Mouse (Mus musculus): ENCODE data around the gene Srsf3.
"Not testable (repeated sequence)": the region's sequence is repeated elsewhere in the genome, so short reads cannot be mapped to it uniquely, and the experiment has no call there.

Gene Srsf3

DNA sequence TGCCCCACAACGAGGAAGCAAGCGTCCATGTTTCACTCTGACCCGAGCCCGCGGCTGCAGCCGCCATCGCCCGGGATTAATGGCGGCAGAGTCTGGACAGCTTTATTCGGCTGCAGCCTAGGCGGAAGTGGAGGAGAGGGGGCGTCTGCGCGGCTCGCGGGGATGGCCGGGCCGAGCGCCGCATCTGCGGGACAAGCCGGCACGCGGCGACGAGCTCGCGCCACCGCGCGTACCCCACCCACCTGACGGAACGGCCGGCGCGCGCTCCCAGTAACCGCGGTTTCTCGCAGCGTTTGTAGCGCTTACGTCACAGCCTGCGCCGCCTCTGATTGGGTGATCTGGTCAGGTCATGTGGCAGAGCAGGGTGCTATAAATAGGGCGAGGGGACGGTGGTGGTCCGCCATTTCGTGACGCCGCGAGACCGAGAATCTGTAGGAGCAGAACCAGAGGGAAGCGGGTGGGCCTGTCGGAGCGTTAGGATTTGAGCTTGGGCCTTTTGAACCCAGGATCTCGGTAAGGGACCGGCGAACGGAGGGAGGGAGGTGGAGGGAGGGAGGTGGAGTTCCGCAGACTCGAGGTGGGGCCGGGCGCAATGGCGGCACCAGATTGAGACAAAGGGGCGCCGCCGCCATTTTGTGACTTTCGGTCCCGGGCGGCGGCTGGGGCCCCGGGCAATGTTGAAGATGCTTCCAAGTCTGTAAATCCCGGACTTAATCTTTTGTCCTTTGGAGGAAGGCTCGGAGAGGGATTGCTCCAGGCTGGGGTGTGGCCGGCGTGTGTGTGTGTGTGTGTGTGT lies at the start of gene Srsf3:
Gene Srsf3 (plus strand): TSS at position 355 of the 796 bp plus-strand sequence.
- DNase-seq (ENCODE audit: low read depth, low spot score), result peak; percentile 99

DNA sequence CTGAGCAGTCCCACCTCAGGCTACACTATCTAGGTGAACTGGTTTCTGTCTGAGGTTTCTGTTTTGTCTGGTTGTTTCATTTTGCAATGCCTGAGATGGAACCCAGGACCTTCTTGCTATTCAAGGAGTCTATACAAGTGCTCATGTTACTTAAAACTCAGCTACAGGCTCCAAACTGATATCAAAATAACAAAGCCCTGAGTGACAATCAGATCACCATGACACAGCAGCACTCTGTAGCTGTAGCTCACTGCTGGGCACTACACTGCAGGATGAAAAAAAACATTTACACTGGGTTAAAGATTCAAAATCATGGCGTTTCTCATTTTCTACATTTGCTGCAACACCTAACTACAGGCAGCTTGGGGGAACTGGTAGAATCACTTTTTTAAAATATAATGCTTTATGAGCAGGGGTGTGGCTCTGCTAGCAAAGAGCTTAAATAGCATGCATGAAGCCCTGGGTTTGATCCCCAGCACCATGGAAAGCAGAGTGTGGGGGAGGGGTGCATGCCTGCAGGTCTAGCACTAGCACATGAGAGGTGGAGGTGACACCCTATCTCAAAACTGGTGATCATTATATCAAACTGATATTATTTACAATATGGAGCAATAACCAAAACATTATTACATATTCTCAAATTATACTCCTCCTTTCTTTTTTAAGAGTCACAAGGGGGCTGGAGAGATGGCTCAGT lies 47.6 kb upstream of the Srsf3 start:
- no peak for DNase-seq (ENCODE audit: low read depth, low spot score)

DNA sequence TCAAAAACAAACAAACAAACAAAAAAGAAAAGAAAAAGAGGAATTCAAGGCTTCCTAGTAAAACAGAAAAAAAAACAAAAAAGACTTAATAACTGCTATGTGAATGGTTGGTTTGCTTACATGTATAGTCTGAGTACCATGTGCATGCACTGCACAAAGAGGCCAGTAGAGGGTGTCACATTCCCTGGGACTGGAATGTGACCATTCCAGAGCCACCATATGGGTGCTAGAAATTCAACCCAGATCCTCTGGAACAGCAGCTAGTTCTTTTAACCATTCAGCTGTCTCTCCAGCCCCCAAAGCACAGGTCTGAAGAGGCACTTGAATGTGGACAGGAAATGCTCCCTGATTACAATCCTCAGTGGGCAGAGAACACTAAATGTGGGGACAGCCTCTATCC lies 45.6 kb upstream of the Srsf3 start:
- peak; percentile 56 for DNase-seq (ENCODE audit: low read depth, low spot score)

DNA sequence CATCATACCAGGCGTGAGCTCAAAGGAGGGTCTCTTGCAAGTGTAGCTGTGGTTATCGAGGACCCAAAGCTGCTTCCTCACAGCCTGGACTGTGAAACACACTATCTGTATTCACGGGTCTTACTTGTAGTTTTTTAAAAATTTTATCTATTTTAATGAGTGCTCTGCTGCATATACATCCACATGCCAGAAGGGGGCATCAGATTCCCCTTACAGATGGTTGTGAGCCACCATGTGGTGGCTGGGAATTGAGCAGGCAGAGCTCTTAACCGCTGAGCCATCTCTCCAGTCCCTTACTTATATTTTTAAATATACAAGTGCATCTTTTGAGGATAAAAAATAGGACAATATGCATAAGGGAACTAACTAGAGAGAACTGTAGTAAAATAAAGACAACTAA lies 44.7 kb upstream of the Srsf3 start:
- DNase-seq (ENCODE audit: low read depth, low spot score), result peak; percentile 81

DNA sequence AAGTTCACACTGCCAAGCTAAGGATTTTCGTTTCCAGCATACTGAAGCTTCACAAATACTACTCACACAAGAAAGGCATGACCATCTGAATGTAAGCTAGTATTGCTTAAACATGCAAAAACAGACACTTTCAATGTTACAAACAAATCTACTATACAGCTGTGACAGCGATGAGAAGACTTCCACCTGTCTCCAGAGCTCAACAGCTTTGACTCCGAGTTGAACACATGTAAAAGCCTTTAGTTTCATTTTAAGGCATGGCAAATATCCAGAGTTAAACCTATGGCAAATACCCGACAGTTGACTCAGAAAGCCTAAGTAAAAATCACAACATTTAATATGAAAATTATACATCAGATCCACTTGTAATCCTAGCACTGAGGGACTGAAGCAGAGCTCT lies 44.1 kb upstream of the Srsf3 start:
- DNase-seq (ENCODE audit: low read depth, low spot score), result no peak

DNA sequence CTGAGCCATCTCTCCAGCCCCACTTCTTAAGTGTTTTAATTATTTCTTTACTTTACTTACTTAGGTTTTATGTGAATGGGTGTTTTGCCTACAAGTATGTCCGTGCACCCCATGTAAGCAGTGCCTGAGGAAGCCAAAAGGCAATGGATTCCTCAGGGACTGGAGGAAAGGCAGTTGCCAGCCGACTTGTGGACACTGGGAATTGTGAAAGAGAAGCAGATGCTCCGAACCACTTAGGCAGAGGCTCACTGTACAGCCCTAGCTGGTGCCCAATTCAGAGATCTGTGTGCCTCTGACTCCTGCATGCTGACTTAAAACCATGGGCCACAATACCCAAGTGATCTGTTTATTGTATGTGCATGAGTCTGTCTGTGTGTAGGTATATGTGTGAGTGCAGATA lies 43.4 kb upstream of the Srsf3 start:
- no peak for DNase-seq (ENCODE audit: low read depth, low spot score)

DNA sequence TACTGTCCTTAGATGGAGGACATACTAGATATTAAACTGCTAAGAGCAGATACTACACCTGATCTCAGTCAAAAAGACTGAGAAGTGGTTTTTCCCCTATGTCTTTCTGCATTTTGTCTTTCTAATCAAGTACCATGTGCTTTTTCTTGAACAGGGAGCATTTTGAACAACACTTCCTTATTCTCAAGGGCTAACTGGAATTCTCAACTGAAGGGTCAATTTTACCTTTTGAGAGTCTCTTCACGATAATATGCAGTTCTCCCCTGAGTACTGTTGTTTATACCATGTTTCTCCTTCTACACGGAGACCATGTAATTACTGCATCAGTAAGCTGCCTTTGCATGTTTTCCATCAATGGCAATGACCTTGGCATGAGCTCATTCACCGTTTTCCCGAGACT lies 42.4 kb upstream of the Srsf3 start:
- DNase-seq (ENCODE audit: low read depth, low spot score), result no peak

DNA sequence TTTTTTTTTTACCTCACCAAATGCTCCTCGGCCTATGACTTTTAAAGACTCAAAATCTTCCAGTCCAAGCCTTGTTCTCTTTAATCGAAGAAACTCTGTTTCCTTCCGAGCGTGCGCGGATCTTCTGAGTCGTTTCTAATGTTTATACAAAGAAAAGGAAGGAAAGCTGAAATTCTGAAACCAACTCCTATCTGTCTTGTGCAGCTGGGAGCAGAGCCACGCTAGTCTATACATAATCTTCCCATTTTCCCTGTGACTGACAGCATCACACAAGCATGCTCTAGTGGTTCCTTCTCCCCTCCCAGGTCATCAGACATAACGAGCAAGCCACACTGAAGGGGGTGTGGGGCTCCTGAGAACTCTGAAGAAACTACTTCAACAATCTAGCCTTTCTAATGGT lies 41.1 kb upstream of the Srsf3 start:
- no peak for DNase-seq (ENCODE audit: low read depth, low spot score)

DNA sequence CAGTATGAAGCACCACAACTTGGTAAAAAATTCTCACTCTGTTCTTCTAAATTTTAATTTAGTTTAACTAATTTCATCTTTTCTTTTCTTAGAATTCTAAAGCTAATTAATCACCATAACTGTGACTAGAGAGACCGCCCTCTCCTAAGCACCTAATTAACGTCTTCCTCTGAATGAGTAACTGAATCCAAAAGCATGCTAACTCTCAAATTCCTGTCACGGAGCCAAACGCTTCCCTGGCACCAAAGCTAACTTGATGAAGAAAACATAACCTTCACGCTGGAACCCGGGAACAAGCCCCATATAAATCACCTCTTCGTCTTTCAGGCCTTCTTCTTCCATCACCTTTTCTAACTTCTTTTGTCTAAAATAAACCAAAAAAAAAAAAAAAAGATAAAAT lies 40.3 kb upstream of the Srsf3 start:
- no peak for DNase-seq (ENCODE audit: low read depth, low spot score)

DNA sequence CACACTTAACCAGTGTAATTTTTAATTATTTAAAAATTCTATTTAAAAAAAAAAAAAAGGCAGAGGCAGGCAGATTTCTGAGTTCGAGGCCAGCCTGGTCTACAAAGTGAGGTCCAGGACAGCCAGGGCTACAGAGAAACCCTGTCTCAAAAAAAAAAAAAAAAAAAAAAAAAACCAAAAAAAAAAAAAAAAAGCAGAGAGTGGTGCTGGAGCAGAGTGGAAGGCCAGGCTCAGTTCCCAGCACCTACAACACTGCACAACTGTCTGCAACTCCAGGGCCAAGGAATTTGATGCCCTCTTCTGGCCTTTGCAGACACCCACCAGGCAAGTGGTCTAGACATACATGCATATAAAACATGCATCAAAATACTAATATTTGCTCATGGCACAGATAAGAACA lies 39.4 kb upstream of the Srsf3 start:
- not testable (repeated sequence) for DNase-seq (ENCODE audit: low read depth, low spot score)

DNA sequence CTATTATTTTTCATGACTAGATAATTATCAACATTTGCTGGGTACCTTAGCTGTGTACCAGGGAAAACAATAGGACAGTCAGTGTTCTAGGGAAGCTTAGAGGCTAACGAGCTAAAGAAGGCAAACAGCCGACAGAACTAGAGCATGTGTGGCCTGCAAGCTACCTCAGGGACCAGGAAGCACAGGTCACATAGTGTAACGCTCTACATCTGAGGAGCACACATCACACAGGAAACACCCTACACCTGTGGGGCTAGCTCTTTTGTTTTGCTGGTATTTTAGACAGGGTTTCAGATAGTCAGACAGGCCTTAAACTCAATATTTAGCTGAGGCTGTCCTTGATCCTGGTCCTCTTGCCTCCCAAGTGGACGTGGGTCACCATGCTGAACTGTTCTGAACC lies 37.8 kb upstream of the Srsf3 start:
- peak; percentile 40 for DNase-seq (ENCODE audit: low read depth, low spot score)

DNA sequence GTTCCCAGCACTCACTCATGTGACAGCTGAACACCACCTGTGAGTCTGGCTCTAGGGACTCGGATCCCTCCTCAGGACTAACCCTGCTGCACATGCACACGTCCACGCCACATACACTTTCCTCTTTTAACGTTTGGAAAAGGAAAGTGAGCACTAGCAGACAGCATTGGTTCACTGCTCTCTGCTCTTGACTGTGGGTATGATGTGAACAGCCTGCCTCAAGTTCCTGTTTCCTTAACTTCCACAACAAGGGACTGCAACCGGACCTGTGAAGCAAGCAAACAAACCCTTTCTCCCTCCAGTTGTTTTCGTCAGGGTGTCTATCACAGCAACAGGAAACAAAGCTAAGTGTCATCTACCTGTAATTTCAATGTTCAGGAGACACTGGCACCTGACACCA lies 32.0 kb upstream of the Srsf3 start:
- DNase-seq (ENCODE audit: low read depth, low spot score), result no peak

DNA sequence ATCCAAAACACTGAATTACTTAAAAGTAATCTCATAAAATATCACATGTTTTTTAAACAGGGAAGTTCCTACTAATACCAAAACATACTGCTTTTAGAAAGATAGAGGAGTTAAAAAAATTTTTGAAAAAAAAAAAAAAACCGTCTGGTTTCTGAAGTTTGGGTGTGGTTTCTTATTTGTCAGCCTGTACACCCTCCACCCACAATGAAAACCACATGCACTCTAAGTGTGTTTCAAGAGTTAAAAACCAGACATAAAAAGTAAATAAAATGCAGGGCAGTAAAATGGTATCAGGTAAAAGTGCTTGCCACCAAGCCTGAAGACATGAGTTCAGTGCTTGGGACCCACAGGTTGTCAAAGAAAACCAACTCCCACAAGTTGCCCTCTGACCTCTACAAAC lies 28.7 kb upstream of the Srsf3 start:
- DNase-seq (ENCODE audit: low read depth, low spot score), result peak; percentile 66

DNA sequence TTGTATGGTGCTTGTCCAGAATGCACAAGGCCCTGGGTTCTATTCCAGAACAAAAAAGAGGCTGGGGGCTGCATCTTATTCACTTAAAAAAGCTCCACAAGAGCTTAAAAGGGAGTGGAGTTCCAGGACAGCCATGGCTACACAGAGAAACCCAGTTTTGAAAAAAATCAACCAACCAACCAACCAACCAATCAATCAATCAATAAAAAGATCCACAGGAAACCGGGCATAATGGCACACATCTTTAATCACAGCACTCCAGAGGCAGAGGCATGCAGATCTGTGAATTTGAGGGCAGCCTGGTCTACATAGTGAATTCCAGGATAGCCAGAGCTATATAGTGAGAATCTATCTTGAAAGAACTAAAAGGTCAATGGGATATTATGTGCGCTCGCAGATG lies 27.4 kb upstream of the Srsf3 start:
- DNase-seq (ENCODE audit: low read depth, low spot score), result no peak

DNA sequence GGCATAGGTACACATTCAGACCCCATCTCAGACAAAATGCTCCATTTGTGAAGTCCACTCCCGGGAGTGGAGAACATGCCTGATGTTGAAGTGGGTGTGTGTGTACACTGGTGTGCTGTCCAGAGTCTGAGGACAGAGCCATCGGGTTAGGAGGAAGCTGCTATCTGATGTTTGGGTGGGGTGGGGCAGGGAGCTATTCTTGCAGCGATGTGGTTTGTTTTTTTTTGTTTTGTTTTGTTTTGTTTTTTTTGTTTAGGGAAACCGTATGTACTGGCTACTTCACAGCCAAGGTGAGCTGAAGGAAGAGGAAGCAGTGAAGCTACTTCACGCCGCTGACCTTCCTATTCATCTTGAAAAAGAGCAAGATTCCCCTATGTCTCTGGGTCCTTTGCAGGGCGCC lies 25.6 kb upstream of the Srsf3 start:
- peak; percentile 37 for DNase-seq (ENCODE audit: low read depth, low spot score)

DNA sequence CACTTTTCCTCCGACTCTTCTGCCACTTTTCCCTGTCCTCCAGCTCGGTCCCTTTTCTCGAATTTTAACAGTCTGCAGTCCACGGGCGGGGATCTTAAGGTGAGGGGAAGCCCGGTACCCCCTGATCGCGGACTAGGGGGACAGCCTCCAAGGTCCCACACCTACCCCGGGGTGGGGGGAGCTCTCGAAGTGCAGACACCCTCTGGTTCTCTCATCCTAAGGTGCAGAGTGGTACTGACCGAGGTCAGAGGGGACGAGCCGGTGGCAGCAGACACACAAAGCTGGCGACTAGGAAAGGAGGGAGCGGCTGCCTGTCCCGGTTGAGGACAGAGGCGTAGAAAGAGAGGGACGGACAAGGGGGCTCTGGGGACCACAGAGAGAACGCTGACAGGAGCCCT lies 25.2 kb upstream of the Srsf3 start:
- no peak for DNase-seq (ENCODE audit: low read depth, low spot score)

DNA sequence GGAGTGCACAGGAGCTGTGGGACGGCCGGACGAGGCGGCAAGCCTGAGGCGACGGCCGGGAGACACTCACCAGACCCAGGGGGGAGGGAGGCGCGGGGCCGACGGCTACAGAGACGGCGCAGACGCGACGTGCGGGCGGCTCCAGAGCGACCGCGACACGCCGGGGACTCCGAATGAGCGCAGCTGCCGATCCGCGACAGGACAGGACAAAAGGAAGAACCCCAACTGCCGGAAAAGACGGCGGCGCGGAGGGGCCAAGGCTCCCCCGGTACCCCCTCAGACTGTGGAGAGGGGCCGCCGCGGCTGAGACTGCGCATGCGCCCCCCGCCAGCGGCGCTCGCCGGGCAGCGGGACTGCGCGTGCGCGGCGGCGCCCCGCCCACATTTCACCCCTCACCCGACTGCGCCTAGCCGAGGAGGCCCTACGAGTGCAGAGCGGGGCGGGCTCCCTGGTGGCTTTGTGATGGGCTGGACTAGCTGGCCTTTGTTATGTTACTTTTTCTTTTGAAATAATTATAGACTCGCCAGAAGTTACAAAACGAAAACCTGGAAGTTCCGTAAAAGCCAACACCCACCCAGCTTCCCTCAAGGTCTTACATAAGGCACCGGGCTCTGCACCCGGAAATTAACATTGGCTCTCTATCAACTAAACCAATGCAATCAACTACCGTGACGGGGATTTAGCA lies 24.6 kb upstream of the Srsf3 start, which contains the start of gene Stk38:
Gene Stk38 (minus strand): TSS at position 355 of the 685 bp plus-strand sequence.
- peak; percentile 95 for DNase-seq (ENCODE audit: low read depth, low spot score)

DNA sequence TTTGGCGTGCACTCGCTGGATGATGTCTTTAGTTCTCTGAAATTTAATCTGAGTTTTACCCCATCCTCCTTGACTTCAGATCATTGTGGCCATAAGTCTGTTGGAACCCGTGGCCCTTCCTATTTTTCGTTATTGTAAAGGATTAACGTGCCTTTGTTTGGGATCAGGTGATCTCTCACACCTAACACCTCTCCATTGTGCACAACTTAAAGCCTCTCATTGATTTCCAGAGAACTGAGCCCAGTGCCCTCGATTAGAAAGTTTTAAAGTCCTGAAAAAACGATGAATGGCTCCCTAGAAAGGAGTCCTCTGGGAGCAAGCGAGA lies 24.1 kb upstream of the Srsf3 start:
- DNase-seq (ENCODE audit: low read depth, low spot score), result no peak

DNA sequence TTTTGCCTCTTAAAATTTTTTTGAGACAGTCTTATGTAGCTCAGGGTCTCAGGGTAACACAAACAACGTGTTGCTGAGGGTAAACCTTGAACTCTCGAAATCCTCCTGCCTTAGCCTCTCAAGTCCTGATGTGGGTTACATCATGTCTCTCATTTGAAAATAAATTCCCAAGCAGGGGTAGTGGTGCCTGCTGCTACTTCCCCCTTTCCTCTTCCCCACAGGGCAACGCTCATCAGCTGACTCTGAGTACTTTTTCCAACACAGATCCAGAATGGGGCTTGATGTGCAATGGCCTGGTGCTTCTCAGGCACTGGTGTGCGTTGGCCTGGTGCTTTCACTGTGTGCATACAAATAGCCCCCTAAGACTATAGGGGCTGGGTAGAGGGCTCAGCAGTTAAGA lies 23.2 kb upstream of the Srsf3 start:
- no peak for DNase-seq (ENCODE audit: low read depth, low spot score)

DNA sequence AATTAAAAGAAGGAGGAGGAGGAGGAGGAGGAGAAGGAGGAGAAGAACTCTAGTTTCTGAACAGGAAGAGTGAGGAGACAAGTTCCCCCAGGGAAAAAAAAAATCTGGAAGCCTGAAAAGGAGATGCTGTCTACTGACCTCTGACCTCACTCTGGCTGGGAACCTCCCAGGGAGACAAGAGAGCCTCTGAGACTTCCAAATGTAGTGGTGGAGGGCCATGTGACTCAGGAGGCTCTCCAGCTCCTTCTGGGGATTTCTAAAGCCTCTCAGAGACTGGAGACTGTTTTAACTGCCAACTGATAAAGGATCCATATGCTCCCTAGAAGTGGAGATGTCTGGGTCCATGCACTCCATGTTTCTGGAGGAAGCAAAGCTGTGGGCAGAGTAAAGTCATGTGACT lies 18.2 kb upstream of the Srsf3 start:
- no peak for DNase-seq (ENCODE audit: low read depth, low spot score)

DNA sequence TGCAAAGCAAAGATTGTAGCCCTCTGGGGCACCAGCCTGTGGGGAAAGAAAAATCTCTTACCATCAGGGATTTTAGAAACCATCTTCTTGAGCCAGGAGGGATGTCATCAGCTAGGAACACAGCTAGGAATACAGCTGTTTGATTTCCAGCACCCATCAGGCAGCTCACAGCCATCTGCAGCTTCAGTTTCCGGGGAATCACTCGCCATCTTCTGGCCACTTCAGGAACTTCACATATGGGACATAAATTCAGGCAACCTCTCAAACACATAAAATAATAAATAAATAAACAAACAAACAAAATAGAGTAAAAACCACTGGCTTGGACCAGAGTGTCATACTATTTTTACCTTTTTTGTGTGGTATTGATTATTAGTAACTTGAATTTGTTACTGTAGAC lies 16.8 kb upstream of the Srsf3 start:
- DNase-seq (ENCODE audit: low read depth, low spot score), result peak; percentile 85

DNA sequence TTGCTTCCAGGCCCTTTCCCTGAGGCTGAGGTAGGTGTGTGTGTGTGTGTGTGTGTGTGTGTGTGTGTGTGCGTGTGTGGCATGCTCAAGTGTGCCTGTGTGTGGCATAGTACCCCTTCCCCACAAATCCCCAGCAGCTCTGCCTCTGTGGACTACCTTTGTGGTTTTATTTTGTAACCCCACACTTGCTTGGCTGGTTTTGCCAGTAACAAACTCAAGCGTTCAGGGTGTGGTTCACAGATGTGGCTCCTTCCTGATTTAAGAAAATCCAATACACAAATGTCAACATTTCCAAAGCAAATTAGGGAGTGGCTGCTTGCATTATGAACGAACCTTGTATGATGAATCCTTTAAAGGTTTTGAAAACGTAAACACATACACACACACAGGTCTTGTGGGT lies 15.7 kb upstream of the Srsf3 start:
- no peak for DNase-seq (ENCODE audit: low read depth, low spot score)

Measured in CD4-positive, CD25-positive, alpha-beta regulatory T cell, adult 2 months (primary cell).